Mouse (Mus musculus) adrenal gland, postnatal 4 days (tissue): ENCODE results near the gene Kyat1. TPM values are rescaled to one million over a fixed set of nuclear protein-coding genes. Genes with fewer than 3 reads are reported as not detected.
"Not testable (repeated sequence)": the region's sequence is repeated elsewhere in the genome, so short reads cannot be mapped to it uniquely, and the experiment has no call there.

ENCODE experiments used
- DNase-seq, 2 experiments: peaks; one replicate each; pipeline ENCODE4 v3.0.0; 2021 to 2022; ENCODE audit warnings: low spot score in 2 of 2, mixed read lengths in 2 of 2
- total RNA-seq, 2 experiments: library from RNA; stranded (reverse); gene quantifications; 2 replicates each; pipeline ENCODE4 v1.2.3; 2021

Kyat1 gene
- total RNA-seq, 2 experiments from 2014 or later = 19.9 to 21.6 TPM

- no peak for DNase-seq
Observed at GRCm38 (mm10) chr2:30175897-30176296, 29.8 kb downstream of the Kyat1 start.

GRCm38 (mm10) chr2:30173541-30174240 lies 32.0 kb downstream of the Kyat1 start:
- no peak for DNase-seq

DNA sequence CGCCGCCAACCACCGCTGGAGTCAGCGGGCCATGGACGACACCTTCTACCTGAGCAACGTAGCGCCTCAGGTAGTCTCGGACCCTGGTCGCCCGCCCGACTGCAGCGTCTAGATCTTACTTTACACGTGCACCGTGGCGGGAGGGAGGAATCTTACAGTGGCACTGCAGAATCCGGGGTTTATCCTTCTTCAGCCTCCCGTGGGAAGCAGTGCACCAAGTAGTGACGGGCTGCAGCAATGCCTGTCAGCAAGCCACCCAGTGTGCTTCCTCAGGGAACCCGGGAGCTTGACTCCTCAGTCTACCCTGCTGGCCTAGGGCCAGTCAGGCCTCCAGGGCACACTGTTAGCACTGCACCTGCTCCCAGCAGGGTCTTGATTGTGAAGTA lies 33.7 kb downstream of the Kyat1 start:
- DNase-seq = no peak

DNA sequence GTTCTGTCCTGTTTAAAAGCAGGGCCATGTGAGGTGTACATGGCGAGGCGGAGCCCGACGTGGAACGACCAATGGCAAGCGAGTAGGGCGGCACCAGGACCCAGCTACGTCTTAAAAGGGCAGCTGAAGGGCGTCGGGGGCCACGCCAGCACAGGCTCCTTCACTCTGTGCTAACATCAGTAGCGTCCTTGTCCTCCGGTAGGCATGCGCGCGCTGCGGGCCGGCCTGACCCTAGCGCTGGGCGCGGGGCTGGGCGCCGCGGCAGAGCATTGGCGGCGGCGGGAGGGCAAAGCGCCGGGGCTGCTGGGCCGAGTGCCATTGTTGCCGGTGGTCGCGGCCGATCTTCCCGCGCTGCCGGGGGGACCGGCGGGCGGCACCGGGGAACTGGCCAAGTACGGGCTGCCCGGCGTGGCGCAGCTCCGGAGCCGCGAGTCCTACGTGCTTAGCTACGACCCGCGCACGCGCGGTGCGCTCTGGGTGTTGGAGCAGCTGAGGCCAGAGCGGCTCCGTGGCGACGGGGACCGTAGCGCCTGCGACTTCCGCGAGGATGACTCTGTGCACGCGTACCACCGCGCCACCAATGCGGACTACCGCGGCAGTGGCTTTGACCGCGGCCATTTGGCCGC lies 34.2 kb downstream of the Kyat1 start, which contains the start of gene Endog:
Gene Endog, plus strand, starts transcription at position 123 of the 626 bp plus-strand sequence.
- peak; percentile 57 to 73 for DNase-seq

- DNase-seq = no peak
Observed at GRCm38 (mm10) chr2:30166677-30167076, 39.0 kb downstream of the Kyat1 start.

GRCm38 (mm10) chr2:30164340-30164932 lies 41.2 kb downstream of the Kyat1 start:
- no peak for DNase-seq

DNA sequence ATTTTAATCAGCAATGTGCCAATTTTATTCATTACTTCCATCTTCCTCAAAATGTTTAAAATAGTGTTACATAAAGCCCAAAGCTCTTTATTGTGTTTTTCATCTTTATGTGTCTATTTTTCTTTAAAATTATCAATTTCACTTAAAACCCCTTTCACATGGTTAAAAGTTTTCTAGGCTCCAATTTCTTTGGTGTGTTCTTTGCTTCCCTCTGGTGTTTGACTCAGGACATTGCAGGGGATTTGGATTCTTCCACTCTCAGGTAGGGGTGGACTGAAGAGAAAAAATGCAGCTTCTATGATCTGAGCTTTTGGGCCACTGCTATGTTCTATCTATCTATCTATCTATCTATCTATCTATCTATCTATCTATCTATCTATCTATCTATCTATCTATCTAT lies 43.8 kb downstream of the Kyat1 start:
- DNase-seq = no peak

DNA sequence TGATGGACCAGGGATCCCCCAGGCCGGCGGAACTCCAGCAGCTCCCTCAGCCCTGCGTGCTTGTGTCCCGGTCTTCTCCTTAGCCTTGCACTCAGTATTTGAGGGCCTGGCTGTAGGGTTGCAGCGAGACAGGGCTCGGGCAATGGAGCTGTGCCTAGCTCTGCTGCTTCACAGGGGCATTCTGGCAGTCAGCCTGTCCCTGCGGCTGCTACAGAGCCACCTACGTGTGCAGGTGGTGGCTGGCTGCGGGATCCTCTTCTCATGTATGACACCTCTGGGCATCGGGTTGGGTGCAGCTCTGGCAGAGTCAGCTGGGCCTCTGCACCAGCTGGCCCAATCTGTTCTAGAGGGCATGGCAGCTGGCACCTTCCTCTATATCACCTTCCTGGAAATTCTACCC lies 45.8 kb downstream of the Kyat1 start:
- not testable (repeated sequence) for DNase-seq

GRCm38 (mm10) chr2:30152616-30153015 lies 53.0 kb downstream of the Kyat1 start:
- DNase-seq = no peak

DNA sequence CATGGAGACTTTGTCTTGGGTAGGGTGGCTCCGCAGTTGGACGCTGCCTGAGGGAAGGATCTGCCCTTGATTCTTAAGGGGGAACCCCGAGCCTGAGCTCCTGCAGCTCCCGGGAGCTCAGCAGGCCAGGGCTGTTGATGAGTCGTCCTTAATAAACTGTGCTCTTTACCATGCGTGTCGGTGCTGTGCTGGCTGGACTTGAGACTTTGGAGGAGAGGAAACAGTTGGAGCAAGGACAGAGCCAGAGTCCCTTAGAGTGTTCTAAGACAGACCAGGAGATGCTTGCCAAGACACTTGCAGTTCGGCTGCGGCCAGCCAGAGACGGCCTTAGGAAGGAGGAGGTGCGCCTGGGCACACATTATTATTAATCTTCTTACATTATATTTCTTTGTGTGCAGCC lies 53.8 kb downstream of the Kyat1 start:
- no peak for DNase-seq

- DNase-seq = peak in 1 of 2 experiments; percentile 48
Observed at GRCm38 (mm10) chr2:30147466-30147865, 58.2 kb downstream of the Kyat1 start.

DNA sequence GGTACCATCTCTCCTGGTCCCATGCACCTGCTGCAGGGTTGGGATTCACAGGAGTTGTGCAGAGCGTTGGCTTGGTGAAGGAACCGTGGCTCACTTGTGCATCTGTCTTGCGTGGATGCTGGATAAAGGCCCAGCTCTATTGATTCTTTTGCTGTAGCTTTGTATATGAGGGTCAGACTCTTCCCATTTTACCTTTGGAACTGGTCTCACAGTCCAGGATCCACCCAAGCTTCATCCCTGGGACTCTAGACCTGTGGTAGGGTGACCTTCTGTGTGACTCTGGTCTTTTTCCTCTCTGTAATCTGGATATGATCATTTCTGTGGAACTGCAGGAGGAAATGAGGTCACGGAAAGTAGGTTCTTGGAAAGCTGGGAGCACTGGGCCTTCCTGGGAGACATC lies 61.2 kb downstream of the Kyat1 start:
- DNase-seq = no peak

DNA sequence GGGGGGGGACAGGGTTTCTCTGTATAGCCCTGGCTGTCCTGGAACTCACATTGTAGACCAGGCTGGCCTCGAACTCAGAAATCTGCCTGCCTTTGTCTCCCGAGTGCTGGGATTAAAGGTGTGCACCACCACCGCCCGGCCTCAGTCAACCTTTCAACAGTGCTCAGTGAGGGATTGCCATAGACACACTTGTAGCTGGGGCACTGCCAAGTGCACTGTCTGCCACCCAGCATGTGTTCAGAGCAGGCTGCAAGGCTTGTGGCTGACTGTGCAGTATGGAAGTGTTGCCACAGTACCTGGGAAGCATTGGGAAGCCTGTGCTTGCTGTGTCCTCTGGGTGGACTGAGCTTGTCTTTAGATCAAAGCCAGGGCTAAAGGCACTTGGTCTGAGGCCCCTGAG lies 65.6 kb downstream of the Kyat1 start:
- DNase-seq = not testable (repeated sequence)

DNA sequence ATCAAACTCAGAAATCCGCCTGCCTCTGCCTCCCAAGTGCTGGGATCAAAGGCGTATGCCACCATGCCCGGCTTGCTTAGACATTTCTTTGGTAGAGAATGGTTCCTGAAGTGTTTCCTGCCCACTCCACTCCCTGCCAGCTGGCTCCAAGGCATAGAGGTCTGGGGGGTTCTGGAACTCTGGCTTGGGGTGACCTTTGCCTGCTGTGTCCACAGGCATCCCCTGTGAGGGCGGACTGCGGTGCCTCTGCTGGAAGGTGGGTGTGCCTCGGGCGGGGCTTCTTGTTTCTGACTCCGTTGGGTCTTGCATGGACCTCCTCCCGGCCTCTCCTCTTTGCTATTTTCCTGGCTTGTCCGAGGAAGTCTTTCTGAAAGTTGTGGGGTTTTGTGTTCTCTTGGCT lies 69.2 kb downstream of the Kyat1 start:
- no peak for DNase-seq

Other genes starting within 250 kb of the Kyat1 start
- gene Sptan1, start 240.3 kb downstream of the Kyat1 start, total RNA-seq = 100 to 1,000 TPM; 230 to 284 TPM
- 10 to 100 TPM; 35.9 to 39.2 TPM for gene Wdr34, start 157.0 kb downstream of the Kyat1 start, total RNA-seq
- 100 to 1,000 TPM; 326 to 328 TPM for gene Set, start 148.5 kb downstream of the Kyat1 start, total RNA-seq
- gene Pkn3, start 128.2 kb downstream of the Kyat1 start, total RNA-seq = 10 to 100 TPM; 11.4 to 12.4 TPM
- gene Zdhhc12, start 112.2 kb downstream of the Kyat1 start, total RNA-seq = 10 to 100 TPM; 17.5 to 18.5 TPM
- gene Zer1, start 81.3 kb downstream of the Kyat1 start, total RNA-seq = 10 to 100 TPM; 55.4 to 56.2 TPM
- 10 to 100 TPM; 66.6 to 68.6 TPM for gene Tbc1d13, start 72.1 kb downstream of the Kyat1 start, total RNA-seq
- 10 to 100 TPM; 27.3 to 33.4 TPM for gene Endog, start 34.4 kb downstream of the Kyat1 start, total RNA-seq
- gene Spout1, start 27.4 kb downstream of the Kyat1 start, total RNA-seq = 10 to 100 TPM; 25.1 to 26.2 TPM
- gene Lrrc8a, start 31.9 kb upstream of the Kyat1 start, total RNA-seq = 10 to 100 TPM; 46.2 to 47.3 TPM
- gene Gm28035, start 34.7 kb upstream of the Kyat1 start, total RNA-seq = 1 to 10 TPM; 1.3 TPM
- gene Phyhd1, start 60.4 kb upstream of the Kyat1 start, total RNA-seq = 10 to 100 TPM; 15.4 to 16.6 TPM
- not detected for gene Gm28038, start 75.2 kb upstream of the Kyat1 start, total RNA-seq
- gene Dolk, start 80.5 kb upstream of the Kyat1 start, total RNA-seq = 10 to 100 TPM; 36.0 to 36.5 TPM
- 10 to 100 TPM; 46.9 TPM for gene Nup188, start 80.5 kb upstream of the Kyat1 start, total RNA-seq
- 100 to 1,000 TPM; 106 to 107 TPM for gene Sh3glb2, start 153.5 kb upstream of the Kyat1 start, total RNA-seq
- 10 to 100 TPM; 65.1 to 71.1 TPM for gene Miga2, start 158.4 kb upstream of the Kyat1 start, total RNA-seq
- 10 to 100 TPM; 25.9 to 33.9 TPM for gene Dolpp1, start 186.4 kb upstream of the Kyat1 start, total RNA-seq
- 10 to 100 TPM; 77.6 to 90.3 TPM for gene Crat, start 210.0 kb upstream of the Kyat1 start, total RNA-seq
- 100 to 1,000 TPM; 165 to 169 TPM for gene Ptpa, start 210.2 kb upstream of the Kyat1 start, total RNA-seq